Mouse (Mus musculus) cortical plate, adult 2 months (tissue): Measurements from ENCODE around the gene Shkbp1.

Experiments used
- CTCF ChIP-seq: fragments of 200-500 bp; IDR thresholded peaks from 2 replicates; pipeline ENCODE4 v1.5.1; 2011; ENCODE audit warnings: mild to moderate bottlenecking, control low read depth, low read length; ENCODE audit not compliant: insufficient read depth; ENCODE audit errors: extremely low read depth
- POLR2A ChIP-seq: fragments of 200-500 bp; IDR thresholded peaks from 2 replicates; pipeline ENCODE4 v1.6.1; 2011; ENCODE audit warnings: mild to moderate bottlenecking, low read length, control low read depth; ENCODE audit not compliant: insufficient read depth; ENCODE audit errors: extremely low read depth

- TF ChIP-seq CTCF (no peak), POLR2A (no peak)
Observed at GRCm38 (mm10) chr7:27354783-27355182, 1.0 kb downstream of the Shkbp1 start.
